Mouse (Mus musculus) kidney, postnatal 10 days (tissue): ENCODE measurements around the gene Kif2c.

Source experiments
- DNase-seq: peaks from one replicate; pipeline ENCODE4 v3.0.0; 2021; ENCODE audit warnings: mixed read lengths

Kif2c gene

DNA sequence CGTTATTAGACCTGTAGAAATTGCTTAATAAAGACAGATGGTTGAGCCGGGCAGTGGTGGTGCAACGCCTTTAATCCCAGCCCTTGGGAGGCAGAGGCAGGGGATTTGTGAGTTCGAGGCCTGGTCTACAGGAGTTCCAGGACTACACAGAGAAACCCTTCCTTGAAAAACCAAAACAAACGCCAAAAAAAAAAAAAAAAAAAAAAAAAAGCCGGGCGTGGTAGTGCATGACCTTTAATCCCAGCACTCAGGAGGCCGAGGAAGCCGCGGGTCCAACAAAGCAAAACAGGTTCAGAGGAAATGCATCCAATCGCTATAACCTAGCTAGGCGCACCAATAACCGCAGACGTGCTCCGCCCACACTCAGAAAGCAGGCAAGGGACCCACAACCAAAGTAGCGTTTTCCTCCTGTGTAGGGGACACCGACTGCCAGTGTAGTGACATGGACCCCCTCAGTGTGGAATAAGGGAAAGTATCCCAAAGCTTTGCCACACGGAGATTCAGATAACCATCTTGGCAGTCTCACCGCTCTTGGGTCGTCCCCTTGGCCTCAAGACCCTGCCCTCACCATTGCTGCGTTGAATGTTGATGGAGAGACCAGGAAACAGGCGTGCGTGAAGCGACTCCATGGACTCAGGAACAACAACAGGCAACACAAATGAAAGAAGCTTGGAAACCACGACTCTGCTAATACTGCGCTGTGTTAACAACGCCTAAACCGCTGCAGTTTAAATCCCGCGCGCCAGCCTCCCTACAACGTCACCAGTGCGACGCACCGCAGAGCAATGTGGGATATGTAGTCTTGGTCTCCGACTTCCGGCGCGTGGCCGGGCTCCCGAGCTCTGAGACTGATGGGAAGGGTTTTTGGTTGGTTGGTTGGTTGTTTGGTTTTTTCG lies at the start of gene Kif2c:
Kif2c (minus strand) TSS at position 777 of the 896 bp plus-strand sequence.
- DNase-seq, result peak; percentile 94

GRCm38 (mm10) chr4:117231208-117231607 lies 48.8 kb upstream of the Kif2c start:
- no peak for DNase-seq

- DNase-seq, result no peak
Measured at GRCm38 (mm10) chr4:117230331-117230730, 47.9 kb upstream of the Kif2c start.

DNA sequence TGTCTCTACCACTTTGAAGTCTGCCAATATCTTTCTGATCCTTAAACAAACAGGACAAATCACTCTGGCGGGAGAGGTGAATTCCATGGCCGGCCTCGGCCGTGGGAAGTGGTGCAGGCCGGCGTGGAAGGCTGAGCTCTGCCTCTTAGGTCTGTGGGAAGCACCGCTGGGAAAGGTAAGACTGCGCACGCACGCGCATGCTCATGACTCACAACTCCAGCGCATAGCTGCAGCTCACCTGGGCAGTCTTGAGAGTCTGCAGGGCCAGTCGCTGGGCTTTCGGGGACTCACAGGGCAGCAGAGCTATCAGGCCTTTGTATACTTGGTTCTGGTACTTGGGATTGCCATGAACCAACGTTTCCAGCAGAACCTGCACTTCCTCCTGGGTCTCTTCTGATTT lies 47.2 kb upstream of the Kif2c start:
- DNase-seq, result no peak

- DNase-seq, result no peak
Measured at GRCm38 (mm10) chr4:117225250-117225649, 42.8 kb upstream of the Kif2c start.

GRCm38 (mm10) chr4:117224122-117224521 lies 41.7 kb upstream of the Kif2c start:
- no peak for DNase-seq

DNA sequence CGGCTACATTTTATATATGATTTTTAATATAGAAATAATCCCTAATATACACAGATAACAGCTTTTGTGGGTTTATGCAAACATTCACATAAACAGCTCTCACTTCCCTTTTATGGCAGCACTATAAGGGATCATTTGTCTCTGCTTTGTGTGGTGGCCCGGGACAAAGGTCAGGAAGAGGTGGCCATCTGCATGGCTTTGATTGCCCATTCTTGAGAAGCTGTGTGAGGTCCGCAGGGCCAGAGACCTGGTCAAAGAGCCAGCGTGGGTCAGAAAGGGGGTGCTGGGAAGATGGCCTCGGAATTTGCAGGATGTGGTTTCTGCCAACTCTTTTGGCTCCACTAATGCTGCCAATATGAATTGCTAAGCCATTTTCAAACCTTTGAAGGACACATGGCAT lies 40.6 kb upstream of the Kif2c start:
- DNase-seq, result no peak

DNA sequence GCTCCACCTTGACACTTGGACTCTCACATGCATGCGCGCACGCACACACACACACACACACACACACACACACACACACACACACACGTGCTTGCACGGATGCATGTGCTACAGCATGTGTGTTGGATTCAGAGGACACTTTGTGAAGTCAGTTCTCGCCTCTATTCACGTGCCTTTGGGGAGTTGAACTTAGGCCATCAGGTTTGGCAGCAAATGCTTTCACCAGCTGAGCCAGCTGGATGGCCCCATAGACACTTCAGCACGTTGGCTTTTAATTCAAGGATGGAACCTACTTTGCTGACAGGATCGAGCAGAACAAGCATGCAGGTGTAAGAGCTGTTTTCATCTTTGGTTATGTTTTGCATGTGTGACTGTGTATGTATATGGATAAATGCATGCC lies 39.4 kb upstream of the Kif2c start:
- DNase-seq, result no peak

DNA sequence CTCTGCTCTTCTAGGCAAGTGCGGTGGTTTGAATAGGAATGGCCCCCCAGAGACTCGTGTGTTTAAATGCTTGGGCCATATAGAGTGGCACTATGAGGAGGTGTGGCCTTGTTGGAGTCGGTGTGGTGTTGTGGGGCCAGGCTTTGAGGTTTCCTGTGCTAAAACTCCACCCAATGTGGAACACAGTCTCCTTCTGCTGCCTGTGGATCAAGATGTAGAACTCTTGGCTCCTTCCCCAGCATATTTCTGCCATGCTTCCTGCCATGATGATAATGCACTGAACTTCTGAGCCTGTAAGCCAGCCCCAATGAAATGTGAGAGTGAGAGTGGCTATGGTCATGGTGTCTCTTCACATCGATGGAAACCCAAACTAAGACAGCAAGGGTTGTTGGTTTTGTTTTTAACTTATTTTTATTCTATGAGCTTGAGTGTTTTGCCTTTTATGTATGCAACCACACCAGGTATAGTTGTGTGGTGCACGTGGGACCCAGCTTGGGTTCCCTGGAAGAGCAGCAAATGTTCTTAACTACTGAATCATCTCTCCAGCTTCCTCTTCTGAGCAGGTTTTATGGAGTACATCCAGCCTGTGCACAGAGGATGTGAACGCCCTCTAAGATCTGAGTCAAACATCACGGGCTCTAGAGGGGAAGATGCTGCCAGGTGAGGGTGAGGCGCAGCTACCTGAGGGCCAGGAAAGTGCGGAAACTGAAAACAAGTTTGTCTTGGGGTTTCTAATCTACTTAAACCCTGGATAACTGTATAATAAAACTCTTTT lies 38.5 kb upstream of the Kif2c start:
- DNase-seq, result no peak

DNA sequence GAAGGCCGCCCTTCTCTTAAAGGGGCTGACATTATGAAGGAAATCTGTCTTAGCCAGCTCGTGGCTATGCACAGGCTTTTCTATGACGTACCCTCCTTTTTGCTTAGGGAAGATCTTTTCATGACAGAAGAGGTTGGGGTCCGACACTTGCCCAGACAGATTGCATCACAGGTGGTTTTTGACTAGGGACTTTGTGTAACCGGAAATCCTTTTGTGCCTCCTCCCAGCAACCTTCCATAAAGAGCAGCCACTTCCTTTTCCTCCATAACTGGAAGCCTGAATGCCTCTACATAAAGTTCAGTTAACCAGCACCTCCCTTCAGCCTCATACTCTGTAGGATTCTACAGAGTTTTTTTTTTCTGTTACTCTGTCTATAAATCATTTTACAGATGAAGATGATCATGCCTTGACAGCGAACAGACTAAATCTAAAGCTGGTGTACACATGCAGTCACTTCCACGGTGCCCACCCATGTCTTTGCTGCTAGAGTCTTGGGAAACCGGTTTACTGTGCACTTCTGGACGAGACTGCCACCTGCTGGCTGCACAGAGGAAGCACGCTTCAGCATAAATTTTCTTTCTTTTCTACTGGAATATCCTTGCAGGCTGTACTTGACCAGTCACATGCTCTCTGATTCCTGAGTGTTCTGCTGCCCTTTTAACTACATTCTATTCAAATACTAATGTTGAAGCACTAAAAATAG lies 36.2 kb upstream of the Kif2c start:
- peak; percentile 74 for DNase-seq

- no peak for DNase-seq
Measured at GRCm38 (mm10) chr4:117217029-117217428, 34.6 kb upstream of the Kif2c start.

- DNase-seq, result no peak
Measured at GRCm38 (mm10) chr4:117214250-117214649, 31.8 kb upstream of the Kif2c start.

DNA sequence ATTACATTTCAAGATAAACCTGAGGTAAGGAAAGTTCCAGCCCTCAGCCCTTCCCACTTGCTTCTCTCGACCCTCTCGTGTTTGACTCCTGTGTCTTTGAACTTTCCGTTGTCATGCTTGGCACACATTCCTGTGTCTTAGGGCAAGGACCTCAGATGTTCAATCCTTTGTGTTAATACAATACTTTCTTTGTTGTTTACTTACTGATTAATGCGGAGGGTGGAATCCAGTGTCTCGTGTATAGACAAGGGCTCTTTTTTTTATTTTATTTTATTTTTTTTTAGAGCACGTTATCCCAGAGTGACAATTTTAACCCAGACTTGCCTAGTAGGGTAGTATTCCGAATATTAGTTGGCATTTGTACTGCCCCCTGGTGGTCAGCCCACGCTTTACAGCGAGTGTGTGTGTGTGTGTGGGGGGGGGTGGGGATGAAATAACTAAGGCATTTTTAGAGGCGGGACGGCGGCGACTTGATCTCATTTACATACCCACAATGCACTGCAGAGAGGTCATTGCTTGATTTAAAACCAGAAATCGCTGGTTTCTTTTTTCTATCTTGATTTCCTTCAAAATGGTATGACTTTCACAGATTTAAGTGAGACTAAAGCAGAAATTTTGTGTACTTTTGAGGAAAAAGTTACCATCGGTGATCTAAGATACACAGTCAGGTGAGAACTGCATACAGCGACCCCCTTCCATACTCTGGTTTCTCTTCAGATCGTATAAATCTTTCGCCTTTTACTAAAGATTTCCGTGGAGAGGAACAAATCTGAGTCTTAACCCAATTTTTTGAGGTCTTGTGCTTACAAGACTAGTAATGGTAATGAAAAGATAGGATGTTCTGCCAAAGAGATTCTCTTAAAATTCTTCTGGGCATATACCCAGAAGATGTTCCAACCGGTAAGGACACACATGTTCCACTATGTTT lies 28.0 kb upstream of the Kif2c start:
- DNase-seq, result peak; percentile 91

DNA sequence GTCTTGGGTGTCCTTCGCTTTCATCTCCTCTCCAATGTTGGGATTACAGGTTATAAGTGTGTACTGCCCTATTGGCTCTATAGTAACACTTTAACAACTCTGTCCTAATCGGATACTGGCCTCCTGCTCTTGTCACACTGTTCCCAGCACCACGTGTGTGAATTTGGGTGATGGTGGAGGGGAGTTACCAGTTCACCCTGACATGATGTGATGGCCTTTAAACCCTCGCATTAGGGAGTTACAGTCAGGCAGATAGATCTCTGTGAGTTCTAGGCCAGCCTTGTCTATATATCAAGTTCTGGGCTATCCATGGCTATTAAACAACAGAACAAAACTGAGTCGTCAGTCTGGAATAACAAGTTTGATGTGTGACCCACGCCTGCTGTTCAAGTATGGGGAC lies 27.2 kb upstream of the Kif2c start:
- DNase-seq, result no peak

DNA sequence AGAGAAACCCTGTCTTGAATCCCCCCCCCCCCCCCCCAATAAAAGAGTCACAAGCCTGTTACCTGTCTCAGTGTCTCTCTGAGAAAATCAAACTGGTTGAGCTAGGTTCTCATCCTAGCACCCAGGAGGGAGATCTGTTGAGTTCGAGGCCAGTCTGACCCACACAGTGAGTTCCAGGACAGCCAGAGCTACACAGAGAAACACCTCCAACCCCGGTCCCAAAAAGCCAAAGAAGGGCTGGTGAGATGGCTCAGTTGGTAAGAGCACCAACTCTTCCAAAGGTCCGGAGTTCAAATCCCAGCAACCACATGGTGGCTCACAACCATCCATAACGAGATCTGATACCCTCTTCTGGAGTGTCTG lies 20.5 kb upstream of the Kif2c start:
- DNase-seq, result no peak

- DNase-seq, result peak; percentile 62
Measured at GRCm38 (mm10) chr4:117202046-117202991, 19.9 kb upstream of the Kif2c start.

- no peak for DNase-seq
Measured at GRCm38 (mm10) chr4:117191804-117192203, 9.4 kb upstream of the Kif2c start.

DNA sequence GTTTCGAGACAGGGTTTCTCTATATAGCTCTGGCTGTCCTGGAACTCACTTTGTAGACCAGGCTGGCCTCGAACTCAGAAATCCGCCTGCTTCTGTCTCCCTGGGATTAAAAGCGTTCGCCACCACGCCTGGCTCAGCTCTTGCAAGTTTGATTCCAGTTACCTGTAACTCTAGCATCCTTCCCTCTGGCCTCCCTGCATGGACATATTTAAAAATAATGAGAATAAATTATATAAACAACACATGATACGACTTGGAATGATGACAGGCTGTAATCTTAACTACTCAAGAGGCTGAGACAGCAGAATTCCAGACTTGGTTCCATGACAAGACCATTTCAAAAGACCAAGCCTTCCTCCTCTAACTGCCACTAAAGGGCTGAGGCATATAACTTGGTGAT lies 8.2 kb upstream of the Kif2c start:
- DNase-seq, result no peak

DNA sequence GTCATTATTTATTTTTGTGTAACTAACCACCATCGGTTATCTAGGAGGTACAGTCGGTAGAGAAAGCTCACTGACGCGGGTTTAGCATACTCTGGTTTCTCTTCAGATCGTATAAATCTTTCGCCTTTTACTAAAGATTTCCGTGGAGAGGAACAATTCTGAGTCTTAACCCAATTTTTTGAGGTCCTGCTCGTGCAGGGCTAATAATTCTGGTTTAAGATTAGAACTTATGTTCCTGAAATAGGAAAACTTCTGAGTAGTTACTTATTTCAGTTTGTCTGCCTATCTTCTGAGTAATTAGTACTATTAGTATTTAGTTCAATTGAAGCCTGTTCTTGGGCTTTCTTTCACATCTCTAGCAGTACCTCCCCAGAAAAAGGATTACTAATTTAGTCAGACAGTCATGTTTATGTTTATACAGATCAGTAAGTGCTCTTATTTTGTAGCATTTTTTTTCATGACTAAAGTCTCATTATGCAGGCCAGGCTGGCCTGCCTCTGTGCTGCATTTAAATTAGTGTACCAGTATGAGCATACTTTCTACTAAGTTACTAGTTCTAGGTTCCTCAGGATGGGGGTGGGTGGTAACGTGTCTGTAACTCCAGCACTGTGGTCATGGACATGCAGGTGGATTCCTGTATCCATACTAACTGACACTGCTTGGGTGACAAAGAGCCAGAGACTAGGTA lies 7.6 kb upstream of the Kif2c start:
- peak; percentile 42 for DNase-seq

DNA sequence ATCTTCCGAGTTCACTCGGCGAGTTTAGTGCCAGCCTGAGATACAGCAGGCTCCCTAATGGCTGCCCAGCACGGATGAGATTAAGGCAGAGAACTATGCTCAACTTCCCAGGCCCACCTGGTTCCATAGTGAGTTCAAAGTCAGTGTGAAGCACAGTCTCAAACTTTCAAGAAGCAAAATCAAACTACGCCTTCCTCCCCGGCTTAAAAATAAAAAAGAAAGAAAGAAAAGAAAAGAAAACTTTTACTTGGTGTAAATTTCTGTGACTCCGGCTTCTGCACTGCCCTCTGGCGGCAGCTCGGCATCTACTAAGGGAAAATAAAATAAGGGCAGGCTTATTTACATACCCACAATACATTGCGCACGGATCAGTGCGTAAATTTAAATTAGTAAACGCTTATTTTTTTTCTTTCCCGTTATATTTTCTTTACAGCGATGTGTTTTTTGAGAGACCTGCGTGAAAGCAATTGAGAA lies 7.0 kb upstream of the Kif2c start:
- DNase-seq, result peak; percentile 94
